Mouse (Mus musculus) limb, embryonic 11.5 days (tissue): Measurements from ENCODE around the gene Tnik. TPM values are rescaled to one million over a fixed set of nuclear protein-coding genes. Genes with fewer than 3 reads are reported as not detected.

Experiments
- microRNA-seq: library from miRNA; unstranded; fragments of <30 nt; microRNA quantifications from one replicate; pipeline ENCODE4, GENCODE M21; 2016
- polyA plus RNA-seq: library from polyadenylated mRNA; unstranded; fragments of >200 nt; fragmentation: Nextera tagmentation; extraction: Ambion mirVana; gene quantifications from 2 replicates; pipeline ENCODE4 v1.2.1, GENCODE M21; 2014

The Tnik gene
- polyA plus RNA-seq, 1 experiment from 2014 or later, result 4.1 TPM

Small RNAs within 50 kb of the gene (microRNA-seq; reads per million reads assigned to microRNA genes)
- not detected for gene Mir466q
